Mouse (Mus musculus) small intestine, adult 2 months (tissue): ENCODE measurements around the gene Apba1.

ENCODE experiments used
- CTCF ChIP-seq: fragments of 200-500 bp; IDR thresholded peaks from 2 replicates; pipeline ENCODE4 v1.5.1; 2012; ENCODE audit warnings: low read depth, mild to moderate bottlenecking, control low read depth, inconsistent platforms, low read length, moderate library complexity, mixed read lengths; ENCODE audit not compliant: insufficient replicate concordance, insufficient read length; ENCODE audit errors: extremely low read depth
- POLR2A ChIP-seq: fragments of 200-500 bp; IDR thresholded peaks from 2 replicates; pipeline ENCODE4 v1.6.1; 2012; ENCODE audit warnings: low read depth, mild to moderate bottlenecking, control low read depth, inconsistent platforms, low read length, moderate library complexity

GRCm38 (mm10) chr19:23919384-23920219 lies 160.9 kb downstream of the Apba1 start:
- TF ChIP-seq CTCF (no peak), POLR2A (no peak)
